Mouse (Mus musculus): ENCODE results near the gene Agxt.

Agxt gene

GRCm38 (mm10) chr1:93150907-93151661 is 16.0 kb downstream of the Agxt start:
- no peak for DNase-seq

- DNase-seq = peak in 1 of 2 experiments; percentile 43
Observed at GRCm38 (mm10) chr1:93157566-93157965, 22.5 kb downstream of the Agxt start.

GRCm38 (mm10) chr1:93158916-93159315 is 23.9 kb downstream of the Agxt start:
- DNase-seq = peak in 1 of 2 experiments; percentile 33

- no peak for DNase-seq
Observed at GRCm38 (mm10) chr1:93159566-93160500, 24.8 kb downstream of the Agxt start.

GRCm38 (mm10) chr1:93160501-93161133 is 25.6 kb downstream of the Agxt start, which contains the start of gene 2310007B03Rik:
2310007B03Rik (minus strand) TSS chr1:93160948.
- DNase-seq = peak; percentile 51 to 72

- DNase-seq = no peak
Observed at GRCm38 (mm10) chr1:93161350-93161749, 26.3 kb downstream of the Agxt start.

GRCm38 (mm10) chr1:93161921-93162320 is 26.9 kb downstream of the Agxt start:
- no peak for DNase-seq

- DNase-seq = no peak
Observed at GRCm38 (mm10) chr1:93162588-93162987, 27.5 kb downstream of the Agxt start.

- no peak for DNase-seq
Observed at GRCm38 (mm10) chr1:93165447-93165846, 30.4 kb downstream of the Agxt start.

- no peak for DNase-seq
Observed at GRCm38 (mm10) chr1:93166346-93167079, 31.5 kb downstream of the Agxt start.

GRCm38 (mm10) chr1:93168295-93168775 is 33.3 kb downstream of the Agxt start, which contains the start of gene Crocc2:
Crocc2 (plus strand) TSS chr1:93168725.
- DNase-seq = no peak

GRCm38 (mm10) chr1:93173665-93174064 is 38.6 kb downstream of the Agxt start:
- DNase-seq = no peak

GRCm38 (mm10) chr1:93174399-93174798 is 39.4 kb downstream of the Agxt start:
- DNase-seq = peak; percentile 91 to 92

GRCm38 (mm10) chr1:93175849-93176248 is 40.8 kb downstream of the Agxt start:
- no peak for DNase-seq

GRCm38 (mm10) chr1:93176525-93177332 is 41.7 kb downstream of the Agxt start:
- DNase-seq = peak; percentile 86 to 91

- no peak for DNase-seq
Observed at GRCm38 (mm10) chr1:93182281-93182680, 47.2 kb downstream of the Agxt start.

GRCm38 (mm10) chr1:93184071-93184828 is 49.2 kb downstream of the Agxt start:
- DNase-seq = no peak

GRCm38 (mm10) chr1:93190726-93191305 is 55.8 kb downstream of the Agxt start:
- no peak for DNase-seq

- no peak for DNase-seq
Observed at GRCm38 (mm10) chr1:93194961-93195360, 59.9 kb downstream of the Agxt start.

Data from kidney, postnatal 4 days (tissue).